Mouse (Mus musculus): ENCODE data around the gene Dnmt3b.
"Not testable (repeated sequence)": the region's sequence is repeated elsewhere in the genome, so short reads cannot be mapped to it uniquely, and the experiment has no call there.

Dnmt3b gene

DNA sequence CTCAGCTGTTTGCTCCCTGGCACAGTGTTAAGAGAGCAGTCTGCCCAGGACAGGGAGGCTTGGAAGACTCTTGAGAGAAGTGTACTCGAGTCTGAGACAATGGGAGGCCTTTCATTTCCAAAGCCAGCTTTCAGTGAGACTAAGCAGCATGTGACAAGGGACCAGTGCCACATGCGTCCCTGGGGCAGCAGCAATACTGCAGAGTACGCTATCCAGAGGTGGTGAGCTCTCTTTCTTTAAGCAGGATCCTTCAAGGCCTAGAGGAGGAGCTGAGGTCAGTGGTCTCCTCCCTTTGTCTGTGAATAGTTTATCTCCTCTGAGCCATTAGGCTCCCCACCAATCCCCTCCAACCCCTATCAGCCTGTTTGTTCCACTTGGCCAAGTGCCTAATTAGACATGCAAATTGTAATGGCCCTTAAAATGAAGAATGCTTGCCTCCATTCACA lies 63.4 kb downstream of the Dnmt3b start:
- no peak for DNase-seq (ENCODE audit: low spot score)

DNA sequence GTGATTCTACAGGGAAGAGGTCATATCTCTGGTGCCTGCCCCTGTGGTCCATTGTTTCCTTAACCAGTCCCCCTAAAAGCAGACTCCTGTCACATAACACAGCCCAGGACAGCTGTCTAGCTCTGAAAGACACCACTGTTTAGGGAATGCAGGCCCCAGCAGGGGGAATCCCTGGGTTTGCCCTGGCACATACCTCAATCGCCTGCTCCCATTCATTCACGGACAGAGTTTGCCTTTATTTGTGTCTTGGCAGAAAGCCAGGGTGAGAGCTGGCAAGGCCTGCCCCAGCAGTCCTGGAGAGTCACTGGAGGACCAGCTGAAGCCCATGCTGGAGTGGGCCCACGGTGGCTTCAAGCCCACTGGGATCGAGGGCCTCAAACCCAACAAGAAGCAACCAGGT lies 64.0 kb downstream of the Dnmt3b start:
- DNase-seq (ENCODE audit: low spot score), result peak; percentile 64

DNA sequence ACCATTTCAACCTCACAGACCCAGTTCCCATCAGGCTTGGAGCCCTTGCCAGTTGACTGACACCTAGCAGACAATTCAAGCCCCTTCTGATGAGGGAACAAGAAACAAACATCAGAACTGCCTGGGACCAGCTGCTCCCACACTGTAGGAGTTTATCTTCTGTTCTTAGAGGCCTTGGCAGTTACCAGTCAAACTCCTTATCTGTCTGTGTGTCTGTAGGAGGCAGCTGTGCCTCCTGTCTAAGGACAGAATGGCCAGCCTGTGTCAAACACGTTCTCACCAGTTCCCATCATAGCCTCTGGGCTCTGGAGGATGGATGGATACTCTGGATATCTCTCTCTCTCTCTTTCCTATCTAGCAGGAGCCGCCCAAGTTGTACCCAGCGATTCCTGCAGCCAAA lies 68.6 kb downstream of the Dnmt3b start:
- not testable (repeated sequence) for DNase-seq (ENCODE audit: low spot score)

DNA sequence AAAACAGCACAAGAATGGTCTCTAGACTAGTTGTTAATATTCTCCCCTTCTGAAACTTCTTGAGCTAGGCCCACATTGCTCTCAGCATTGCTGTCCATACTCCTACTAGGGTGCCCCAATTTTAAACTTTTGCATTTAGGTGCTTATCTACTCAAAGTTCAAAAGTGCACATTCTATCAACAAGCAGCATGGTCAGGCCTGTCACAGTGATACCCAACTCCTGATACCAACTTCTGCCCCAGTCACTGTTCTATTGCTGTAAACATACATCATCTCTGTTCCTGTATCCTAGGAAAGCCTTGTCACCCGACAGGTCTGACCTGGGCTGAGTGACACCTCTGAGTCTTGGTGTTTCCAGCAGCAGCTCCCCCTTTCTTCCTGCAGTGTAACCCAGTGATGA lies 73.8 kb downstream of the Dnmt3b start:
- DNase-seq (ENCODE audit: low spot score), result no peak

DNA sequence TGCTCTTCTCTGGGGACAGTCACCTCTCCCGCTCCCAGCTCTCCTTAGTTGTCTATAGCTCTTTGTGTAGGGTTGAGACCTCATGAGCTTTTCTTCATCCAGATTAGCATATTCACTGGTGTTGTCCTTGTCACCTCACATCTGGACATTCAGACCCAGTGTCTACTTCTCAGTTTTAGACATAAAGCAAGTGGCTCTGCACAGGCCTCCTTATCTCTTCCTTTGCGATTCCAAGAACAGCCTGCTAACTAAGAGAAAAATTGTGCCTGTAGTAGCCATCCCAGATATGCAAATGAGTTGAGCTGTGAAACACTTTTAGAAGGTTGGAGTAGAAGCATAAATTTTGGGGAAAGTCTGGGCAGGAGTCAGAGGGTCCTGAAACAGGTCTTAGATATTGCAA lies 75.2 kb downstream of the Dnmt3b start:
- no peak for DNase-seq (ENCODE audit: low spot score)

DNA sequence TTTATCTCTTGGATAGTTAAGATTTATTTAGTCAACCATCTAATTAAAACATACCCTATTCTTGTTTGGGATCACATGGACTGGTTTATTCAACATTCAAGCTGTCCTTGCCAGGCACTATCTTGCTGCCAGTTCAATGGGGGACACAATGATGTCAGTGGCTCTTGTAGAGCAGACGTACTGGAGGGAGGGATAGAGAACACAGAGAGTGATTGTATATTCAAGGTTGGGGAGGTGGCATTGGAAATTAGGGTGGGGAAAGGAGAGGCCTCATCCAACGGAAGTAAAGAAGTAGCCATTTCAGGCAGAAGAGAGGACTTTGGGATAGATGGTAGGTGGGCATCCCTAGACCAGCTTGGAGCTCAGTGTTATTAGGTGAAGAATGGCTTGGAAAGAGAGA lies 75.6 kb downstream of the Dnmt3b start:
- no peak for DNase-seq (ENCODE audit: low spot score)

DNA sequence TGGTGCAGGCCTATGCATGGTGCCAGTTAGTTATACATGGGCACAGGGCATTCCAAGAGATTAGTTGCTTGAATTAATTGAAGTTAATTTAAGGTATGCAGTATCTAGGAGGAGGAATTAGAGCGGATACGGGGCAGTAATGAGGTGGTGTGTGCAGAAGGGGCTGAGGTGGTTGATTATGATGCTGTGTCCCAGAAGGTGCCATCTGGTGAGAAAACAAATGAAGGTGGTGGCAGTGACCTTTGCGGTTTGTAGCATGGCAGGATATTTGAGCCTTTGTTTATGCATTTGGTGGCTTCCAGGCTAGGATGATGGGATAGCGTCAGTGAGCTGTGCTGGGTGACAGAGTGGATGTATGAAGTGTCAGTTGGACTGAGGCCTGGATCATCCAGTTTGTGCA lies 76.0 kb downstream of the Dnmt3b start:
- no peak for DNase-seq (ENCODE audit: low spot score)

DNA sequence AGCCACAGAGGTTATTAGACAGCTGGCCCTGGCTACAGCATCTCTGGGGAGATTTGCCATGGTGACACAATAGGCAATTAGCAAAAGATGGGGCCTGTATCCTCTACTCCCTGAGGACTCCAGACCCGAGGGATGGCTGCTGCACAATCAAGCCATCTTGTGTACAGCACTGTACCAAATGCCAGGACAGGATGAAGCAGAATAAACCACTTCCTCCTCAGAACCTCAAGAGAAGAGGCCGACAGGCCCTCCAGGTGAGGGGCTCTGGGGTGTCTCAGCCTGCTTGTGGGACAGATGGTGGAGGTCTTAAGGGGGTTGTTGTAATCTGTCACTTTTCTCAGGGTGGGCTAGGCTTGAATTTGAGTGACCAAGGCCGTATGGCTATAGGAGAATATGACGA lies 84.8 kb downstream of the Dnmt3b start:
- no peak for DNase-seq (ENCODE audit: low spot score)
